ENCODE assay signal across 7 mouse cellular contexts in genomic region chr11:31871911-31872310, GRCm38 (mm10). TPM values are rescaled to one million over a fixed set of nuclear protein-coding genes. Genes with fewer than 3 reads are reported as not detected.
DNase-seq lines count a peak whose midpoint lies in the region; ATAC-seq and TF ChIP-seq lines count a peak whose summit lies in the region.

TSS of gene Cpeb4 (plus strand) at chr11:31872211.

- peaks cover 9% of the 10 kb centered on the region for H3K79me2 ChIP-seq in C2C12 (ENCODE audit: control insufficient read depth, insufficient read depth)

- H3K9ac ChIP-seq in forebrain, embryonic 16.5 days (replicated peaks; ENCODE audit: low read depth, low read length) = peak within 1 kb of the TSS; percentile 87
- H3K9ac ChIP-seq in hindbrain, embryonic 15.5 days = peak within 1 kb of the TSS; percentile 91

- H3K36me3 ChIP-seq in C2C12 (ENCODE audit: control insufficient read depth, insufficient read depth) (no peaks in the 10 kb centered on the region), G1E (replicated peaks) (peaks cover 6% of the 10 kb centered on the region)
- no peaks in the 10 kb centered on the region for H3K36me3 ChIP-seq in forebrain, embryonic 16.5 days (ENCODE audit: control insufficient read depth, insufficient read depth)
- H3K36me3 ChIP-seq in hindbrain, embryonic 15.5 days = no peaks in the 10 kb centered on the region

- no peaks in the 10 kb centered on the region for H3K9me3 ChIP-seq in G1E (replicated peaks)
- H3K9me3 ChIP-seq in forebrain, embryonic 16.5 days (ENCODE audit: control insufficient read depth, low read length) = no peaks in the 10 kb centered on the region
- H3K9me3 ChIP-seq in hindbrain, embryonic 15.5 days = no peaks in the 10 kb centered on the region

- no peaks in the 10 kb centered on the region for H3K79me3 ChIP-seq in C2C12 (ENCODE audit: low read depth)

- H3K4me2 ChIP-seq in forebrain, embryonic 16.5 days (ENCODE audit: low read length) = peak within 1 kb of the TSS; percentile 84
- peak within 1 kb of the TSS; percentile 95 for H3K4me2 ChIP-seq in hindbrain, embryonic 15.5 days

- H3K27me3 ChIP-seq in C2C12 (ENCODE audit: control insufficient read depth, insufficient read depth, insufficient read length) (no peaks in the 10 kb centered on the region), G1E (ENCODE audit: insufficient read depth, low read length) (no peaks in the 10 kb centered on the region)
- H3K27me3 ChIP-seq in forebrain, embryonic 16.5 days (replicated peaks; ENCODE audit: control insufficient read depth, insufficient read depth, low read length) = no peaks in the 10 kb centered on the region
- no peaks in the 10 kb centered on the region for H3K27me3 ChIP-seq in hindbrain, embryonic 15.5 days

- peak within 1 kb of the TSS; percentile 28 for H3ac ChIP-seq in C2C12 (ENCODE audit: control insufficient read depth, insufficient read length, low read depth)

- H3K27ac ChIP-seq in forebrain, embryonic 16.5 days (ENCODE audit: low read length) = peak within 1 kb of the TSS; percentile 90
- H3K27ac ChIP-seq in hindbrain, embryonic 15.5 days (replicated peaks) = peak within 1 kb of the TSS; percentile 88

- ATAC-seq in G1E (ENCODE audit: extremely low read depth, insufficient number of reproducible peaks, low FRiP score, poor library complexity, severe bottlenecking) = no peak
- ATAC-seq in forebrain, embryonic 16.5 days = no peak
- ATAC-seq in hindbrain, embryonic 15.5 days (ENCODE audit: low FRiP score, low read depth) = no peak
- no peak for ATAC-seq in megakaryocyte, adult 5-6 weeks (ENCODE audit: poor library complexity, severe bottlenecking)

- peaks cover 38% of the 10 kb centered on the region for H3K4me1 ChIP-seq in G1E (ENCODE audit: insufficient read depth, low read depth, low read length)
- H3K4me1 ChIP-seq in forebrain, embryonic 16.5 days (replicated peaks; ENCODE audit: control insufficient read depth, insufficient read depth, low read length) = peaks cover 19% of the 10 kb centered on the region
- peaks cover 35% of the 10 kb centered on the region for H3K4me1 ChIP-seq in hindbrain, embryonic 15.5 days (replicated peaks)

- H3K4me3 ChIP-seq in C2C12 (ENCODE audit: insufficient read depth, poor library complexity, severe bottlenecking) (peak within 1 kb of the TSS; percentile 66), G1E (ENCODE audit: low read depth, low read length) (peak within 1 kb of the TSS; percentile 77)
- peak within 1 kb of the TSS; percentile 92 for H3K4me3 ChIP-seq in forebrain, embryonic 16.5 days (replicated peaks; ENCODE audit: low read length)
- H3K4me3 ChIP-seq in hindbrain, embryonic 15.5 days = peak within 1 kb of the TSS; percentile 88

- 69% methylated on average over 4 of the region's 4 CpGs for WGBS in forebrain, embryonic 16.5 days
- WGBS in hindbrain, embryonic 15.5 days = 60% methylated on average over 4 of the region's 4 CpGs

- DNase-seq in G1E (ENCODE audit: low spot score) = no peak
- DNase-seq in ovary, adult 18-20 months (ENCODE audit: low spot score) = no peak
- no peak for DNase-seq in spleen, adult 18-20 months

- TF ChIP-seq CTCF in C2C12 (IDR thresholded peaks at IDR 0.05; ENCODE audit: control insufficient read depth, insufficient read depth, insufficient read length) (no peak), G1E (IDR thresholded peaks at IDR 0.05; ENCODE audit: low read depth, low read length) (no peak)

TF ChIP-seq in C2C12, 6 proteins besides CTCF, POLR2A, EP300 and RAD21:
- TF ChIP-seq MYOG (IDR thresholded peaks at IDR 0.05; ENCODE audit: control insufficient read depth, extremely low read depth, insufficient read length) = no peak
- TF ChIP-seq CEBPB (IDR thresholded peaks at IDR 0.05; ENCODE audit: low read depth) = no peak
- TF ChIP-seq FOSL1 (IDR thresholded peaks at IDR 0.05; ENCODE audit: insufficient read depth, low read length, poor library complexity, severe bottlenecking) = no peak
- TF ChIP-seq USF1 (IDR thresholded peaks at IDR 0.05; ENCODE audit: low read depth) = no peak
- TF ChIP-seq MAX (IDR thresholded peaks at IDR 0.05) = no peak

RNA-seq across cellular contexts. Expression of gene Cpeb4, which starts in this region (rescaled TPM):
- 1.5 TPM for polyA plus RNA-seq in C2C12 (2012; fragmentation: generic; extraction: Trizol)
- 57.4 and 84.2 TPM in 2 replicates for total RNA-seq in G1E (2014; fragmentation: Nextera tagmentation)
- total RNA-seq in G1E (2017) = 27.6 and 30.4 TPM in 2 replicates
- 3.8 and 5.6 TPM in 2 replicates for polyA plus RNA-seq in G1E (2012)
- 20.8 and 21.3 TPM in 2 replicates for polyA plus RNA-seq in forebrain, embryonic 16.5 days (2015; fragmentation: Nextera tagmentation; extraction: Ambion mirVana)
- polyA plus RNA-seq in hindbrain, embryonic 15.5 days (2015; fragmentation: Nextera tagmentation; extraction: Ambion mirVana) = 15.4 and 17.8 TPM in 2 replicates
- 25.3 and 27.1 TPM in 2 replicates for total RNA-seq in megakaryocyte, adult 5-6 weeks (2015)
- 17.7 and 22.8 TPM in 2 replicates for total RNA-seq in megakaryocyte, adult 5-6 weeks (2017)
